Mouse (Mus musculus) cerebellum, adult 2 months (tissue): Measurements from ENCODE around the gene Phxr2.

Experiments
- CTCF ChIP-seq: fragments of 200-500 bp; IDR thresholded peaks from 2 replicates; pipeline ENCODE4 v1.5.1; 2011; ENCODE audit warnings: low read depth, mild to moderate bottlenecking, control low read depth, low read length, moderate library complexity, borderline replicate concordance; ENCODE audit not compliant: insufficient read depth
- POLR2A ChIP-seq: fragments of 200-500 bp; IDR thresholded peaks from 2 replicates; pipeline ENCODE4 v1.6.1; 2011; ENCODE audit warnings: low read length, control low read depth, borderline replicate concordance; ENCODE audit not compliant: insufficient read depth

- no peak for TF ChIP-seq POLR2A
- no peak for TF ChIP-seq CTCF
Measured at GRCm38 (mm10) chr10:99118697-99119096, 7.4 kb downstream of the Phxr2 start.
